Mouse (Mus musculus) stomach, embryonic 16.5 days (tissue): ENCODE measurements around the gene Ptprd. TPM values are rescaled to one million over a fixed set of nuclear protein-coding genes. Genes with fewer than 3 reads are reported as not detected.

Experiments
- ATAC-seq: fragments of 200-750 bp; cut with Nextera tagmentation; 2 replicates; pipeline ENCODE4 v1.8.0; 2017; ENCODE audit warnings: moderate number of reproducible peaks, moderate TSS enrichment; ENCODE audit not compliant: insufficient read depth, low FRiP score
- H3K27ac ChIP-seq: fragments of 300-500 bp; sonication (generic); 2 replicates; pipeline ENCODE4 v1.5.1; 2014; ENCODE audit warnings: low read length
- H3K27me3 ChIP-seq: fragments of 300-500 bp; sonication (generic); 2 replicates; pipeline ENCODE4 v1.6.1; 2014; ENCODE audit warnings: low read length, control low read depth, mixed read lengths; ENCODE audit not compliant: control insufficient read depth, insufficient read depth
- H3K36me3 ChIP-seq: fragments of 300-500 bp; sonication (generic); 2 replicates; pipeline ENCODE4 v1.6.1; 2014; ENCODE audit warnings: low read length; ENCODE audit not compliant: control insufficient read depth, insufficient read depth
- H3K4me1 ChIP-seq: fragments of 300-500 bp; sonication (generic); 2 replicates; pipeline ENCODE4 v1.6.1; 2014; ENCODE audit warnings: low read length, control low read depth, mixed read lengths; ENCODE audit not compliant: control insufficient read depth, insufficient read depth
- H3K4me2 ChIP-seq: fragments of 300-500 bp; sonication (generic); 2 replicates; pipeline ENCODE4 v1.6.1; 2014; ENCODE audit warnings: low read depth, low read length, mixed read lengths
- H3K4me3 ChIP-seq: fragments of 300-500 bp; sonication (generic); replicated peaks from 2 replicates; pipeline ENCODE4 v1.5.1; 2014; ENCODE audit warnings: mild to moderate bottlenecking, low read length
- H3K9ac ChIP-seq: fragments of 300-500 bp; sonication (generic); 2 replicates; pipeline ENCODE4 v1.6.1; 2014; ENCODE audit warnings: low read length
- H3K9me3 ChIP-seq: fragments of 300-500 bp; sonication (generic); replicated peaks from 2 replicates; pipeline ENCODE4 v1.6.1; 2016; ENCODE audit warnings: low read length, control low read depth; ENCODE audit not compliant: control insufficient read depth
- WGBS: fragments of 180-500 bp; shearing (Covaris S2); extraction: QIAGEN DNeasy Blood & Tissue Kit; methylation state at CpG from one replicate; pipeline ENCODE4 v1.1.7; 2014; 5-methylcytosine and 5-hydroxymethylcytosine counted together
- polyA plus RNA-seq: library from polyadenylated mRNA; unstranded; fragments of >200 nt; fragmentation: Nextera tagmentation; extraction: Ambion mirVana; gene quantifications from 2 replicates; pipeline ENCODE4 v1.2.1, GENCODE M21; 2015

The Ptprd gene
- polyA plus RNA-seq, 1 experiment from 2014 or later, result 11.0 TPM

DNA sequence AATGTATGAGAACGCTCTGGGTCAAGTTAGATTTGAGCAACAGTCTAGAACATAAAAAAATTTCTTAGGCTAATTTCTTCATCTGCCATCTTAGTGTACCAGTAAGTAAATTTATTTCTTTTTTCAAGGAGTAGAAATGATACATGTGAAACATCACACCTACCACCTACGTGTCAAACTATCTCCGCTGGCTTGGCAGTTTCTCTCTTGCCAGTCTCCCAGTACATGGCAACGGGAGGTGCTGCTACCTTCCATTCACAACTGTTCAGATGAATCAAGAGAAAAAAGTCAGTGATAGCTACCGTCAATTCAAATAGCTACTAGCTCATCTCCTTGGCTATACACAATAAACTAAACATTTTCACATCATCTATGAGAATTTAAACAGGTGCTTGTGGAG lies 1823.9 kb downstream of the Ptprd start:
- no peak for ATAC-seq

DNA sequence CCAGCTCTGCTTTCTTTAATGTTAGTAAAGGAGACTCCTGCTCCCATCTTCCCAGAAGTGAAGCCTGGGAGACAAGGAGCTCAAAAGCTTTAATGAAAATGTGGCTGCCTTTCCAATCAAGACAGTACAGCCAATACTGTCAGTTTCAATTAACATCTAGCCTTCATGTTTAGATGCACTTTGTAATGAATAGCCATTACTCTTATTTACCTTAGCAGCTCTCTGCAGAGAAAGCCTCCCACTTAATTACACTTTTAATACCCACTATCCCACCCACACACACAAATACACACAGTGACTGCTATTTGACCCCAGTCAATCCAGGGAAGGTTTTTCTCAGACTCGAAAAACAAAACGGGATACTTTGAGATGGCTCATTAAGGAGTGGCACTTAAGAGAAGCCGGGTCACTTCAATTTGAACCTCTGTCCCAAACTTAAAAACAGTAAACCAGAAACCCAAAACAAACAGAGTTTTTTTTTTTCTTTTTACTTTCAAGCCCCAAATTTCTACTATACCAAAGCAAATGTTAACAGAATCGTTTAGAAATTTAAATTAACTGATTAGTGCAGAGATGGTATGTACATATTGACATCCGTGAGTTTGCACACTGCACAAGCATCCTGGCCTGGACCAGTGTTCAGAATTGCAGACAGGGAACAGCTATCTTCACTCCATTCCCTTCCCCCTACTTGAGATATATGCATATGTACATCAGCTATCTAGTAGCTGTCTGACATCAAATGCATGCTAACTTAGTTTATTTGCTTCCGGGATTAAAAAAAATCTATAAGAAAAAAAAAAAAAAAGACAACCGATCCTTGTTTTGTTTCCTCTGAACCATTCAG lies 1824.6 kb downstream of the Ptprd start:
- no peak overlapping the region for H3K4me3 ChIP-seq
- H3K9me3 ChIP-seq, result no peaks in the 10 kb centered on the region; the same call in 1 of the 2 replicates
- no peaks in the 10 kb centered on the region for H3K27me3 ChIP-seq
- H3K4me2 ChIP-seq, result no peak overlapping the region
- 49% methylated on average over 7 of the region's 7 CpGs for WGBS
- no peak overlapping the region for H3K27ac ChIP-seq
- H3K36me3 ChIP-seq, result no peaks in the 10 kb centered on the region
- H3K4me1 ChIP-seq, result no peaks in the 10 kb centered on the region
- no peak for ATAC-seq
- no peak overlapping the region for H3K9ac ChIP-seq

More for the DNA sequence above, 1823.9 kb downstream of the Ptprd start:
- Histone ChIP-seq H3K4me2 (no peak overlapping the region), H3K9ac (no peak overlapping the region), H3K27ac (no peak overlapping the region), H3K27me3 (no peaks in the 10 kb centered on the region), H3K36me3 (no peaks in the 10 kb centered on the region), H3K4me3 (no peak overlapping the region), H3K4me1 (no peaks in the 10 kb centered on the region), H3K9me3 (no peaks in the 10 kb centered on the region; the same call in 1 of the 2 replicates)
- 78% methylated on average over 5 of the region's 5 CpGs for WGBS

DNA sequence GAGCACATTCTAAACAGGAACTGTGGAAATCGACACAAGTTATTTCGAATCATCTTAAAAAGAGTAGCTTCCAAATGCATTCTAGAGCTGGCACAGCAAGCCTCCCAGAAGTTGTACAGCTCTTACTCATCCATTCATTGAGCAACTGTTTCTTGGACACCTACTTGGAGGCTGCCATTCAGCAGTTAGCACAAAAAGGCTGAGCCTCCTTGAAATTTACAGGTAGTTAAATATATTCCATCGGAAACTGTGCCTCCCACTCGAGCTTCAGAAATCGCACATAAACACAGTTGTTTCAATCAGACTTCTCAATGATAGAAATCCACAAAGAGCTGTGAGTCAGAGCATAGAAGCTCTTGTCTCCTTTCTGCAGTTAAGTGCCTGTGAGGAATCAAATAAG lies 1825.9 kb downstream of the Ptprd start:
- no peak overlapping the region for H3K4me3 ChIP-seq
- no peaks in the 10 kb centered on the region for H3K36me3 ChIP-seq
- H3K9ac ChIP-seq, result no peak overlapping the region
- WGBS, result 83% methylated on average over 5 of the region's 5 CpGs
- H3K4me1 ChIP-seq, result no peaks in the 10 kb centered on the region
- H3K27ac ChIP-seq, result no peak overlapping the region
- H3K4me2 ChIP-seq, result no peak overlapping the region
- H3K9me3 ChIP-seq, result no peaks in the 10 kb centered on the region; the same call in 1 of the 2 replicates
- ATAC-seq, result no peak
- no peaks in the 10 kb centered on the region for H3K27me3 ChIP-seq

DNA sequence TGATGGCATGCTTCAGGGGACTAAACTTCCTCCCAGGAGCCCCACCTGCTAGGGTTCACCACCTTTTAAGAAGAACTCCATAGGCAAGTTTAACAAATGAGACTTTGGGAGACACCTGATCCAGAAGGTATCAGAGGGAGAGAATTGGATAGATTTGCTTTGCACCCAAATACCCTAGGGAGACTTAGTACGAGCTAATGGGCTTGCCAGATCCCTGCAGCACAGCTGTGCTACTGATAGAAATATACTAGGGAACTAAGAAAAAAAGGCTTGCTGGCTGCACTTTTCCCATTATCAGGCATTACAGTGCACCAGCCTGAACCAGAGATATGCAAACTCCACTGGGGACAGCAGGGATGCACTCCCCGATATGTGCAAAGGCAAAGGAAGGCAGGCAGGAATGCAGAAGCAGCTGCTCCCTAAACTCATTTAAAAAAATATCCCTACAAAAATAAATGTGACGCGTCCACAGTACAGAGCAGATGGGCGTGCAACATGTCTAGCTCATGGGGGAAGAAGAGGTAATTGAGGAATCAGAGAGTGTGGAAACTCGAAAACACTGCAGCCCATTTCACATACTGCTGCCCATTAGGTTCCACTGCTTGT lies 1831.3 kb downstream of the Ptprd start:
- 83% methylated on average over 6 of the region's 6 CpGs for WGBS
- Histone ChIP-seq H3K9me3 (no peaks in the 10 kb centered on the region; the same call in 1 of the 2 replicates), H3K4me1 (no peaks in the 10 kb centered on the region), H3K9ac (no peak overlapping the region), H3K4me2 (no peak overlapping the region), H3K4me3 (no peak overlapping the region), H3K27ac (no peak overlapping the region), H3K36me3 (no peaks in the 10 kb centered on the region), H3K27me3 (no peaks in the 10 kb centered on the region)
- ATAC-seq, result no peak

DNA sequence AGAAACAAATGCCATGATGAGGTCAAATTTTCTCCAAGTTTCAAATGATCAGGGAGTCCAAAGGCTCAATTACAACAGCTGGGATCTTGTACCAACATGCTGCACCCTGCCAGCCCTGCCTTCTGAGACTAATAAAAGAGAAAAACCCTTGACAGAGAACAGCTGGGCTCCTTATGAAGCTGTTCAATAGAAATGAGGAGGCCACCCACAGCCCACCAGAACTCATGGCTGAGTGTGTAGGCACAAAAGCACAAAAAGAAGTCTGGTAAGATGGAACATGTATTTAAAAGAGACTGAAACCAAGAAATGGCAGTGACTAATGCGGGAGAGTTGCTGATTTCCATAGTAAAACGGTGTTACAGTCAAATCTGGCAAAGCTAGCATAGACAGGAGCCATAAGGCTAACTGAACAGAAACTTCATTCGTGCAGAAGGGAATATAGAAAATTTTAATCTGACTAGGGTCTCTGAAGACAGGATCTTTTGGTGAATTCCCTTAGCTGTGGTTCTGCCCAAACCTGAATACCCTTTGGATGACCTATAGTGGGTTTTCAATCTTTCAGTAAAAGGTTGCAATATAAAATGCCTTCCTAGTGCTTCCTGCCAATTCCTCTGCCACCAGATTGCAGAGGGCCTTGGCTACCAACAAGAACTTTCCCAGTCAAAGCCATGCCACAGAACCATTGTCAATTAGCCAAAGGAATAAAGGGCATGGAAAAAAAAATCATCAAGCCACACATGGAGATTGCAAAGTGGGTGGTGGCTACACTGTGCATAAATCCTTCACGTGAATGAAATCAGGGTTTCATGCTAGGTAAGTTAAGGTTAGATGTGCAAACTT lies 1841.5 kb downstream of the Ptprd start:
- Histone ChIP-seq H3K27ac (peak overlapping the region; percentile 50; the same call in 1 of the 2 replicates), H3K4me1 (peaks cover 27% of the 10 kb centered on the region), H3K36me3 (no peaks in the 10 kb centered on the region), H3K4me3 (no peak overlapping the region), H3K9me3 (no peaks in the 10 kb centered on the region), H3K4me2 (peak overlapping the region; percentile 37), H3K27me3 (no peaks in the 10 kb centered on the region), H3K9ac (no peak overlapping the region)
- ATAC-seq, result no peak; the same call in 1 of the 2 replicates
- WGBS, result 42% methylated on average over 4 of the region's 4 CpGs

DNA sequence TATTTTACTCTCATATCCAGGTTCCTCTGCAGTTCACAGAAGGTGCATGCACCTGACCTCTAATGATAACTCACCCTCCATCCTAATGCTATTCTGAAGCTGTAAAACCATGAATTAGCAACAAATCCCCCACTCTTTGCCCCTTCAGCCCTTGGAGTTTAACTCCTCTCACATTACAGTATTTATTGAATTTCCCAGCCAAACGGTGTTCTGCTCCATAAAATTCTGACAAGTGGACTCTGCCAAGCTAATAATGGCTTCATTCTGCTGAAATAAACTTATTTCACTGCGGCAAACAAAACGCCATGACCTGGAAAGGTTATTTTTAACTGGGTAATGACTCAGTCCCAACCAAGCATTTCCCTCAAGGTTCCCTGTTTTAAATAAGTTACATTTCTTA lies 1842.7 kb downstream of the Ptprd start:
- ATAC-seq, result no peak
- H3K4me2 ChIP-seq, result no peak overlapping the region
- H3K9me3 ChIP-seq, result no peaks in the 10 kb centered on the region
- no peaks in the 10 kb centered on the region for H3K36me3 ChIP-seq
- H3K9ac ChIP-seq, result no peak overlapping the region
- peaks cover 27% of the 10 kb centered on the region for H3K4me1 ChIP-seq
- H3K27ac ChIP-seq, result no peak overlapping the region
- WGBS, result 32% methylated on average over 3 of the region's 3 CpGs
- no peak overlapping the region for H3K4me3 ChIP-seq
- H3K27me3 ChIP-seq, result no peaks in the 10 kb centered on the region

DNA sequence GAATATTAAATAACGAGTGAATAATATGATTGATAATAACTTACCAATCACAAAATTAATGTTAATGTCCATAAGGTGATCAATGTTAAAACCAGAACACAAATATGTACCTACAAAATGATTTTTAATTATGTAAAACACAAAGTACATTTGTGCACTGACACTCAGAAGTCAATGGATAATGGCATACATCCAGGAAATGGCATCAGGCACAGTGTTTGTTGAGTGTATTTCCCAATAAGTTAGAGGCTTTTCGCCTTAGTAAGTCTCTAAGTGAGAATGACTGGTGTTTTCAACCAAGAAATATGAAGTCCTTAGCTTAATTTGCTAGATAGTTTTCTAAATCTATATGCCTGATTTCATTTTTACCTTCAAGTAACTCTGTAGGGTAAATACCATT lies 1843.5 kb downstream of the Ptprd start:
- Histone ChIP-seq H3K4me2 (no peak overlapping the region), H3K4me3 (no peak overlapping the region), H3K9ac (no peak overlapping the region), H3K27ac (no peak overlapping the region), H3K36me3 (no peaks in the 10 kb centered on the region), H3K27me3 (no peaks in the 10 kb centered on the region), H3K9me3 (no peaks in the 10 kb centered on the region), H3K4me1 (peaks cover 27% of the 10 kb centered on the region)
- ATAC-seq, result no peak
- WGBS, result 86% methylated on average over 2 of the region's 2 CpGs

DNA sequence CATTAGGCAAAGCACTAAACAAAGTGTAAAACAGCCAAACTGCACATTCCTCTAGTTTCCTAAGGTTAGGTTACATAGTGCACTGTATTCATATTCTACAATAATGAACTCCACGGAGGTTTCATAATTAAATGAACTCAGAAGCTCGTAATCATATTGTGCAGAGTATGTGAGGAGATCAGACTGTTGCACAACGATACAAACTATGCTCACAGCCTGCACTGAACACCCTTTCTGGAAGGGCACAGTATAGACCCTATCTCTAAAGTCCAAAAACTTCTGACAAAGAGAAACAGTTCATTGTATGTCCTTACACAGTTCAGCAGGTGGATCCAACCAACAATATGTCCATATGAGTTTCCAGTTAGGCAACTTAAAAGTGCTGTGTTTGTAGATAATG lies 1844.5 kb downstream of the Ptprd start:
- H3K4me3 ChIP-seq, result no peak overlapping the region
- no peaks in the 10 kb centered on the region for H3K36me3 ChIP-seq
- no peaks in the 10 kb centered on the region for H3K27me3 ChIP-seq
- H3K4me2 ChIP-seq, result no peak overlapping the region
- H3K4me1 ChIP-seq, result peaks cover 27% of the 10 kb centered on the region
- no peaks in the 10 kb centered on the region for H3K9me3 ChIP-seq
- 74% methylated on average over 3 of the region's 3 CpGs for WGBS
- no peak overlapping the region for H3K9ac ChIP-seq
- no peak for ATAC-seq
- no peak overlapping the region for H3K27ac ChIP-seq

DNA sequence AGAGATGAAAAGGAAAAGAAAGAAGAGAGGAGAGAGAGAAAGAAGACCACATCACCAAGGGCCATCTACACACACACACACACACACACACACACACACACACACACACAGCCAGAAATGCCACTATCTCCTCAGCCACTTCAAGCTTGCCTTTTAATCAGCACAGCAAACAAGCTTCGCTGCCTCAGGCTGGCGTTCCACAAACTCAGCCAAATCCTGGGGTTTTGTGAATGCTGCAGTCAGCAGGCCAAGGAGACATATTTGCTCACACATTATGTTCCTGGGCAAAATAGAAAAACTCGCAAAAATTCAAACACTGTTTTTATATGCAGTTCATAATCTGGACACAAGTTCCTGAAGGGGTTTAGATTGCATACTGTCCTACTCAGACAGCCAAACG lies 1845.9 kb downstream of the Ptprd start:
- Histone ChIP-seq H3K4me3 (no peak overlapping the region), H3K36me3 (no peaks in the 10 kb centered on the region), H3K9me3 (no peaks in the 10 kb centered on the region), H3K27ac (peak overlapping the region; percentile 33; the same call in 1 of the 2 replicates), H3K4me2 (no peak overlapping the region), H3K4me1 (peaks cover 27% of the 10 kb centered on the region), H3K9ac (no peak overlapping the region), H3K27me3 (no peaks in the 10 kb centered on the region)
- ATAC-seq, result no peak
- WGBS, result 40% methylated on average over 4 of the region's 4 CpGs
